Mouse (Mus musculus) stomach, postnatal 0 days (tissue): Measurements from ENCODE around the gene Ubqln4.

Experiments
- CTCF ChIP-seq: IDR thresholded peaks from 2 replicates; pipeline ENCODE4 v1.5.1; 2016; ENCODE audit warnings: antibody characterized with exemption, low read depth, mild to moderate bottlenecking, moderate library complexity
- EP300 ChIP-seq: optimal IDR thresholded peaks from 2 replicates; pipeline ENCODE3; 2016; ENCODE audit warnings: antibody characterized with exemption

DNA sequence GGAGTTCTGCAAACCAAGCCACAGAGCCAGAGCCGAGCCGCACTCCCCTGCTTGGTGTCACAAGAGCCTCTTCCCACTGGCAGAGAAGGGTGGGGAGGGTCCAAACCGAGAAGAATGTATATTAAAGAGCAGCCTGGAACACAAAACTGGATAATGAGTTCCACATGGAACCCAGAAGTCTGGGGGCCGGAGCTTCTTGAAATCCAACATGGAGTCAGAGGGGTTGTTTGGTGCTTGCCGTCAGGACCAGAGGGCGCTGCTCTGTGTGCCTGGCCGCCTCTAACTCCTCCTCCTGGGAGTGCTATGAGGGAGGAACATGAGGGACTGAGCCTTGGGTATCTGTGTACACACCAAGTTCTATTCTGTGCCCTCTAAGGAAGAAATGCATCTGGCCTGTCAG lies 47.8 kb upstream of the Ubqln4 start:
- no peak; the same call in 1 of the 2 replicates for TF ChIP-seq CTCF
- TF ChIP-seq EP300: no peak
